Mouse (Mus musculus): ENCODE measurements around the gene Mindy1. TPM values are rescaled to one million over a fixed set of nuclear protein-coding genes. Genes with fewer than 3 reads are reported as not detected.

Mindy1 gene
- polyA plus RNA-seq, 1 experiment from 2014 or later: 39.8 TPM

DNA sequence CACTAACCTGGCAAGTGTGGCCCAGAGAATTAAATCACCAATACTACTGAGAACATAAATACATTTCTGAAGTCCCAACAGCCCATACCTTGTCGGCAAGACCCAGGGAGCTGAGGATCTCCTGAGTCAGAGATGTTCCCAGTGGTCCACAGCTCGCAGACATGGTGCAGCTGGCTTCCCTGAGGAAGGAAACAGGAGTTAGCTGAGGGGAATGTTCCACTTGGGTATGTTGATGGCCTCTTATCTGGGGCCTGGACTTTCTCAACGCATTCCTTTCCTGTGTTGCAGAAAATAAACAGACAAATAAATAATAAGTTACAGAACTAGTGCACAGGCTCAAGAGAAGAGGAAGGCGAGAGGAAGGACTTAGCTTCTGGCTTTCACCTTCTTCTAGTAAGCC is 25.1 kb downstream of the Mindy1 start:
- WGBS: 92% methylated on average over 4 of the region's 4 CpGs

GRCm38 (mm10) chr3:95307100-95307499 is 26.0 kb downstream of the Mindy1 start, which contains the start of gene Anxa9:
Anxa9 (minus strand) TSS chr3:95307176.
- H3K9ac ChIP-seq: no peak within 1 kb of the TSS
- H3K36me3 ChIP-seq (replicated peaks): no peaks in the 10 kb centered on the region
- no peak within 1 kb of the TSS for H3K27ac ChIP-seq
- no peaks in the 10 kb centered on the region for H3K9me3 ChIP-seq
- no peaks in the 10 kb centered on the region for H3K27me3 ChIP-seq
- no peak within 1 kb of the TSS for H3K4me2 ChIP-seq
- ATAC-seq (ENCODE audit: low FRiP score): no peak
- no peak within 1 kb of the TSS for H3K4me3 ChIP-seq (replicated peaks)
- 65% methylated on average over 7 of the region's 7 CpGs for WGBS
- no peaks in the 10 kb centered on the region for H3K4me1 ChIP-seq

More for the DNA sequence above, 25.1 kb downstream of the Mindy1 start:
- H3K9ac ChIP-seq: no peak overlapping the region
- no peaks in the 10 kb centered on the region for H3K9me3 ChIP-seq
- no peak for ATAC-seq (ENCODE audit: low FRiP score)
- H3K27ac ChIP-seq: no peak overlapping the region
- H3K4me3 ChIP-seq (replicated peaks): no peak overlapping the region
- H3K4me2 ChIP-seq: no peak overlapping the region
- H3K27me3 ChIP-seq: no peaks in the 10 kb centered on the region
- no peaks in the 10 kb centered on the region for H3K4me1 ChIP-seq
- no peaks in the 10 kb centered on the region for H3K36me3 ChIP-seq (replicated peaks)

DNA sequence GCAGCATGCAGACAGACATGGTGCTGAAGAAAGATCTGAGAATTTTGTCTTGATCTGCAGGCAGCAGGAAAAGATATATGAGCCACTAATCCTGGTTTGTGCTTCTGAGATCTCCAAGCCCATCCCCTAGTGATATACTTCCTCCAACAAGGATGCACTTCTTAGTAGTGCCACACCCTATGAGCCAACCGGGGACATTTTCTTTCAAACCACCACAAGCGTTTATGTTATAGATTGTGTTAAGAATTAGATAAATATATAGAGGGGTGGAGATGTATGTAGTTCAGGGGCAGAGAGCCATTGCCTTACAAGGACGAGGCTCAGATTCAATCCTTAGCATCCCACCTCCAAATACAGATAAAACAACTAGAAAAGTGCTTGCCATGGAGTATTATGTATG is 29.4 kb downstream of the Mindy1 start:
- ATAC-seq (ENCODE audit: low FRiP score): no peak
- H3K4me1 ChIP-seq: peaks cover 6% of the 10 kb centered on the region; the same call in 1 of the 2 replicates
- no peak overlapping the region for H3K4me2 ChIP-seq
- 71% methylated on average over 3 of the region's 3 CpGs for WGBS
- H3K9ac ChIP-seq: no peak overlapping the region
- no peaks in the 10 kb centered on the region for H3K36me3 ChIP-seq (replicated peaks)
- no peaks in the 10 kb centered on the region for H3K27me3 ChIP-seq
- no peak overlapping the region for H3K4me3 ChIP-seq (replicated peaks)
- H3K9me3 ChIP-seq: no peaks in the 10 kb centered on the region
- H3K27ac ChIP-seq: no peak overlapping the region

DNA sequence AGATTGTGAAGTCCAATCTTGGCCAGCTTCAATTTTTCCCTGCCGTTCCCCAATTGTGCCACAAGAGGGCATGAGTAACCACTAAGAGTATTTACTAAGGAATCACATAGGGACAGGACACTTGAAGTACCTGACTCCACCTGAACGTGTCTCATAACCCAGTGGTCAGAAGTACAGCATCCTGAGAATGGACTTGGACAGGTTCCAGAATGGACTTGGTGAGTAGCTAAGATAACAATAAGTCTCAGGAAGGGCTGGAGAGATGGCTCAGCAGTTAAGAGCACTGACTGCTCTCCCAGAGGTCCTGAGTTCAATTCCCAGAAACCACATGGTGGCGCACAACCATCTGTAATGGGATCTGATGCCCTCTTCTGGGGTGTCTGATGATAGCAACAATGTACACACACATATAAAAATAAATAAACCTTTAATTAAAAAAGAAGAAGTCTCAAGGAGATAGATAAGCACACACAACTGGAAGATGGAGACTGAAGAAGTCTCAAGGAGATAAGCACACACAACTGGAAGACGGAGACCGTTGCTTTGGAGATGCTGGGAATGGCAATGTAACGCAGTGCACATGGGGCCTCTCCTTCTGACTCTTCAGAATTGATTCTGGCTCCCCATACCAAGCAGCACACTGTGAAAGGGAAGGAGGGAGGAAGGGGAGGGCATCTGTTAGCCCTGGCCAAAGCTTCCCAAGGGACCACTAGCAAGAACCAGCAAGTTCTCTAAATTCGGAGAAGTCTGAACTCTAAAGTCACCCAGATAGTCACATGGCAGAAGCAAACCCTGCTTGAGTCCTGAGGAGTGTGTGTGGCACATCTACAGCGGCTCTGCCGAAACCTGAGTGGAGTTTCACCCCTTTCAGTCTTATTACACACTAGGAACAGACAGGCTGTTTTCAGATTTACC is 30.1 kb downstream of the Mindy1 start:
- Histone ChIP-seq H3K36me3 (replicated peaks) (no peaks in the 10 kb centered on the region), H3K4me1 (peaks cover 12% of the 10 kb centered on the region), H3K4me3 (replicated peaks) (no peak overlapping the region), H3K27ac (no peak overlapping the region), H3K4me2 (no peak overlapping the region), H3K9me3 (no peaks in the 10 kb centered on the region), H3K9ac (no peak overlapping the region), H3K27me3 (no peaks in the 10 kb centered on the region)
- 67% methylated on average over 9 of the region's 9 CpGs for whole genome bisulfite sequencing
- no peak for ATAC-seq (ENCODE audit: low FRiP score)

DNA sequence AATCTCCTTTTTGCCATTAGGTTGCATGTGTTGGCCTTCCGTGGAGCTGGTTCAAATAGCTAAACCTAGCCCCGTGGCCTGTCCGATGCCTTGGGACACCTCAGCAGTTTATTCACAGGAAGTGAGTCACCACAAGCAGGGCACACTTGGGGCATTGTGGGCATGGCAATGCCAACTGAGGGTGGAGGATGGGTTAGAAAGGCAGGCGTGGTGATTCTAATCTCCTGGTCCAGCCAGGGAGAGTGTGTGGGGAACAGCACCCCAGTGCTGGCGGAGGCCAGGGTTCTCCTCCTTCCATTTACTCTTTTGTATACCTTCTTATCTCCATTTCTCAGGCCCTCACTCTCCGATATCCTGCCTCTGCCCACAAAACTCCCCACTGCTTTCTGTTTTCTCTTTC is 31.5 kb downstream of the Mindy1 start:
- no peak overlapping the region for H3K4me2 ChIP-seq
- no peak for ATAC-seq (ENCODE audit: low FRiP score)
- no peak overlapping the region for H3K9ac ChIP-seq
- no peaks in the 10 kb centered on the region for H3K27me3 ChIP-seq
- no peaks in the 10 kb centered on the region for H3K36me3 ChIP-seq (replicated peaks)
- no peaks in the 10 kb centered on the region for H3K9me3 ChIP-seq
- 88% methylated on average over 6 of the region's 6 CpGs for WGBS
- H3K27ac ChIP-seq: no peak overlapping the region
- H3K4me1 ChIP-seq: peaks cover 22% of the 10 kb centered on the region
- H3K4me3 ChIP-seq (replicated peaks): no peak overlapping the region

DNA sequence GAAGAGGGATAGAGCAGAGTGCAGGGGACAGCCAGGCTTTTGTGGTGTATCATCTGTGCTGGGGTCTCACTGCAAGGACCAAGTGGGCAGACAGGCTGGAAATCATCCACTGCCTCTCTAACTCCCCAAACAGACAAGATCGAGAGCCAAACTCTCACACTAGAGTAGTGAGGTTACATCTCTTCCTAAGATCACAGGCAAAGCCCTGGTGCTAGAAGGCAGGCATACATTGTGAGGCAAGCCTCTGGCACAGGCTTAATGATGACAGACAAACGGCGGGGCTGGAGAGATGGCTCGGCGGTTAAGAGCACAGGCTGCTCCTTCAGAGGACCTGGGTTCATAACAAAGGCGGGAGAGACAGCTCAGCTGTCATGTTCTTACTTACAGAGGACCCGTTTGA is 32.3 kb downstream of the Mindy1 start:
- no peak overlapping the region for H3K4me2 ChIP-seq
- no peak overlapping the region for H3K4me3 ChIP-seq (replicated peaks)
- H3K4me1 ChIP-seq: peaks cover 27% of the 10 kb centered on the region
- H3K27ac ChIP-seq: no peak overlapping the region
- 36% methylated on average over 7 of the region's 7 CpGs for WGBS
- no peak overlapping the region for H3K9ac ChIP-seq
- no peak for ATAC-seq (ENCODE audit: low FRiP score)
- H3K36me3 ChIP-seq (replicated peaks): no peaks in the 10 kb centered on the region
- H3K27me3 ChIP-seq: no peaks in the 10 kb centered on the region
- no peaks in the 10 kb centered on the region for H3K9me3 ChIP-seq

DNA sequence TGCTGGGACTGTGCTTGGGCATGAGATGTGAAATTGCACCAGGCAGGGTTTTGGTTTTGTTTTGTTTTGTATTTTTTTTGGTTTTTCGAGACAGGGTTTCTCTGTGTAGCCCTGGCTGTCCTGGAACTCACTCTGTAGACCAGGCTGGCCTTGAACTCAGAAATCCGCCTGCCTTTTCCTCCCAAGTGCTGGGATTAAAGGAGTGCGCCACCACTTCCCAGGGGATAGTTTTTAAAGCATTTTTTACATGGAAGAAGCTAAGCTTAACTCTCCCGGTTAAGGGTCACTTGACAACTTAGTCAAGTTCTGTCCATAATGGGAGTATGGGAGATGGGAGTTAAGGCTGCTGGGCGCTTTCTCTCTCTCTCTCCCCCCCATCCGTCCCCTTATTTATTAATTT is 32.9 kb downstream of the Mindy1 start:
- Histone ChIP-seq H3K36me3 (replicated peaks) (no peaks in the 10 kb centered on the region), H3K4me3 (replicated peaks) (peak overlapping the region; percentile 91; the same call in 1 of the 2 replicates), H3K4me1 (peaks cover 33% of the 10 kb centered on the region), H3K9ac (0 out of 2 replicates have a peak overlapping the region, but pooled peaks have one; percentile 96), H3K27ac (no peak overlapping the region), H3K9me3 (no peaks in the 10 kb centered on the region), H3K27me3 (no peaks in the 10 kb centered on the region), H3K4me2 (peak overlapping the region; percentile 76; the same call in 1 of the 2 replicates)
- no peak for ATAC-seq (ENCODE audit: low FRiP score)
- 57% methylated on average over 6 of the region's 6 CpGs for WGBS

- Histone ChIP-seq H3K9ac (peak within 1 kb of the TSS; percentile 96), H3K36me3 (replicated peaks) (no peaks in the 10 kb centered on the region), H3K4me3 (replicated peaks) (peak within 1 kb of the TSS; percentile 91), H3K9me3 (no peaks in the 10 kb centered on the region), H3K27me3 (no peaks in the 10 kb centered on the region), H3K4me2 (peak within 1 kb of the TSS; percentile 76), H3K4me1 (peaks cover 36% of the 10 kb centered on the region), H3K27ac (peak within 1 kb of the TSS; percentile 96)
- no peak for ATAC-seq (ENCODE audit: low FRiP score)
- 3% methylated on average over 25 of the region's 27 CpGs for WGBS
These were observed 33.4 kb downstream of the Mindy1 start, which contains the start of gene Cers2 for GRCm38 (mm10) chr3:95314486-95315093. Cers2 (plus strand) TSS chr3:95314791.

DNA sequence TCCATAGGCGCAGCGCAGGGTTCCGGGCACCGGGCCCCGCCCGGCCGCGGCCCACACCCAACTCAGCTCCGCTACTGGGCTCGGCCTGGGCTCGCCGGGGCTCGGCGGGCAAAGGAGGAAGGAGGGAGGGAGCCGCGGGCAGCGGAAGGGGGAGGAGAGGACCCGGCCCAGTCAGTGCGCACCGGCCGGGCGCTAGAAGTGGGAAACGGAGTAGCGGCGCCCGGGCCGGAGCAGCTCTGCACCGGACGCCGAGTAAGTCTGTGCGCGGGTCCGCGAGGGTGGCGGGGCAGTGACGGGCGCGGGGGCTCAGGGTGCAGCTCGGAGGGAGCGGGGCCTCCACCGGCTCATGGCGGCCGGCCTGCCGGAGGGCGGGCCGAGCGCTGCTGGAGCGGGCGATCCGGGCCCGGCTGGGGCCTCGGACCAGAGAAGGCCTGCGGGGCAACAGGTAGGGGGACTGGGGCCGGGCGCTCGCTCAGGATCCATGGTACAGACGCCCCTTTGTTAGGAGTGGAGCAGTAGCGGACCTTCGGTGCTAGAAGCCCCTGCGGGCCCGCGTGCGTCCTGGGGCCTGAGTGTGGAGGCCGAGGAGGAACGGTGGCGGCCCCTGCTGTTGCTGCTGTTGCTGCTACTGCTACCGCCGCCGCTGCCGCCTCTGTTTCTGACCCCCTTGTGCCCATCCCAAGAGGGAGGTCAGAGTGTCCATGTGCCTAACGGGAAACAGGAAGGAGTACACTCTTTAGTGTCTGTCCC is 34.1 kb downstream of the Mindy1 start:
- peak overlapping the region; percentile 96 for H3K9ac ChIP-seq
- peak overlapping the region; percentile 96 for H3K27ac ChIP-seq
- H3K4me1 ChIP-seq: peaks cover 41% of the 10 kb centered on the region
- H3K4me3 ChIP-seq (replicated peaks): peak overlapping the region; percentile 91
- WGBS: under 1% methylated on average over 66 of the region's 71 CpGs
- no peaks in the 10 kb centered on the region for H3K9me3 ChIP-seq
- ATAC-seq (ENCODE audit: low FRiP score): peak; percentile 94
- H3K27me3 ChIP-seq: no peaks in the 10 kb centered on the region
- peaks cover 6% of the 10 kb centered on the region for H3K36me3 ChIP-seq (replicated peaks)
- peak overlapping the region; percentile 76 for H3K4me2 ChIP-seq

DNA sequence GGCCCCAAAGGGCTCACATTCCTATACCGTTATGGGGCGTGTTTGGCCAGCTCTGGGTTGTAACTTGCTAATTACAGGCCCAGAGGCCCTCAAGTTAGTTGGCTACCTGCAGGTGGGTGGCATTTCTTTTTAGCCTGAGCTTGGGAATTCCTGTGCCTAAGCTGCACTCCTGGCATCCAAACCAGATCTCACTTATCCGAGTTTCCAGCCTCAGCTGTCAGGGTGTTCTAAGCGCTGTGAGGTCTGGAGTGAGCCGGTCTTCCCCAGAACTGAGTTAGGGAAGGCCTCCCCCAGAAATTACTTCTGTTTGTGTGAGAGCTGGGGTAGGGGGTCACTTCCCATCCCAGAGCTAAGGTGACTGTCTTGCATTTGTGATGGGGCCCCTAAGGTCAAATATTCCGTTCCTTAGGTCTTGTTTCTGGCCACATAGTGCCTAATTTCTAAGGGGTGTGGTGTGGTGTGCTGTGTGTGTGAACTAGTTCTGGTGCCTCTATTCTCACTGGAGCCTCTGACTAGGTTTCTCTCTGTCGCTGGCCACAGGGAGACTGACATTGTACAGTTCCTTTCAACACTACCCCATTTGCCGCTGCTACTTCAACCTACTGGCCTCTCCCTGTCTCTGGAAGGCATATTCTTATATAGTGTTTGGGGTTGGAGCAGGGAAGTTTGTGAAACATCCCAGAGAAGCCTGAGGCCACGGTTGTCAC is 34.9 kb downstream of the Mindy1 start:
- Histone ChIP-seq H3K9me3 (no peaks in the 10 kb centered on the region), H3K4me2 (peak overlapping the region; percentile 76), H3K4me3 (replicated peaks) (peak overlapping the region; percentile 91), H3K27ac (peak overlapping the region; percentile 96), H3K36me3 (replicated peaks) (peaks cover 13% of the 10 kb centered on the region), H3K9ac (peak overlapping the region; percentile 96), H3K27me3 (no peaks in the 10 kb centered on the region), H3K4me1 (peaks cover 42% of the 10 kb centered on the region)
- WGBS: 15% methylated on average over 9 of the region's 9 CpGs
- ATAC-seq (ENCODE audit: low FRiP score): no peak

DNA sequence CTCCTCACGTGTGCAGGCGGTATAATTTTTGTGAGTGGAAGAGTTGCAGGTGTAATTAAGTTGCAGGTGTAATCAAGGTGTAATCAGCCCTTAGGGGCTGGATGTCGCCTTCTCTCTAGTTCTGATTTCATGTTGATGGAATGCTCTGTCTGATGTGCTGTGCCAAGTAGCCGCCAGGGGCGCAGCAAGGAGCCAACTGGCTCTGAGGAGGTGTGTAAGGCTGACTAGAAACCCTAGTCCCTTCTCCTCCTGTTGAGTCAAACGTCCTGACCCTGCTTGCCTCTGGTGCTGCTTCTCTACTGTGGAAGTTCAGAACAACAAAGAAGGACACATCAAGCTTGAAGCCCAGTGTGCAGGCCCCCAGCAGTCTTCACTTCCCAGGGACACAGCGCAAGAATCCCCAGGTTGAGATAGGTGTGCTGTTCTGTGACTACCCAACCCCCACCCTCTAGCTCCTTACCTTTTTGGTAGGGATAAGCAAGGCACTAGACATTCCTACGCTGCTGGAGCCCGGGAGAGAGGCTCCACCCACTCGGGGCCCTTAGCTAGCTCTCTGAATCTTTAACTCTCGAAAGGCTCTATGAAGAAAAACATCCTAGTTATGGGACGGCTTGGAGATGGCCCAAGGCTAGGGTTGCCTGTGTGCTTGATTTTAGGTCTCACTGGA is 36.4 kb downstream of the Mindy1 start:
- H3K27me3 ChIP-seq: no peaks in the 10 kb centered on the region
- peaks cover 42% of the 10 kb centered on the region for H3K4me1 ChIP-seq
- H3K4me3 ChIP-seq (replicated peaks): no peak overlapping the region
- no peak overlapping the region for H3K9ac ChIP-seq
- no peak overlapping the region; the same call in 1 of the 2 replicates for H3K27ac ChIP-seq
- H3K4me2 ChIP-seq: peak overlapping the region; percentile 17; the same call in 1 of the 2 replicates
- H3K9me3 ChIP-seq: no peaks in the 10 kb centered on the region
- peaks cover 29% of the 10 kb centered on the region for H3K36me3 ChIP-seq (replicated peaks)
- no peak for ATAC-seq (ENCODE audit: low FRiP score)
- WGBS: 20% methylated on average over 12 of the region's 12 CpGs

Measured in forebrain, embryonic 12.5 days (tissue).